Mouse (Mus musculus) layer of hippocampus, postnatal 14 days (tissue): Measurements from ENCODE around the gene Tbcb. TPM values are rescaled to one million over a fixed set of nuclear protein-coding genes. Genes with fewer than 3 reads are reported as not detected.
"Not testable (repeated sequence)": the region's sequence is repeated elsewhere in the genome, so short reads cannot be mapped to it uniquely, and the experiment has no call there.

Experiments used
- DNase-seq, 2 experiments: peaks; one replicate each; pipeline ENCODE4 v3.0.0; 2021 to 2022; ENCODE audit warnings: low spot score in 2 of 2, mixed read lengths in 1 of 2
- long read RNA-seq, 2 experiments: library from polyadenylated mRNA; stranded (forward); transcript quantifications; one replicate each; pipeline ENCODE4 v2.0.0; 2021
- total RNA-seq, 2 experiments: library from RNA; stranded (reverse); gene quantifications; 2 replicates each; pipeline ENCODE4 v1.2.3; 2021

The Tbcb gene
- 100 to 1,000 TPM; 135 to 139 TPM for total RNA-seq
- long read RNA-seq, experiment 1, transcript Tbcb-201 (6 exons, 1,416 nt) = major isoform, 50 of 56 reads
- long read RNA-seq, experiment 1, partial matches to known transcripts = 1 of 56 reads
- long read RNA-seq, experiment 1, other reads (novel, unspliced or antisense) = 4 of 56 reads
- long read RNA-seq, experiment 2, transcript Tbcb-201 (6 exons, 1,416 nt) = major isoform, 89 of 104 reads
- long read RNA-seq, experiment 2, partial matches to known transcripts = 9 of 104 reads
- long read RNA-seq, experiment 2, other reads (novel, unspliced or antisense) = 5 of 104 reads

- DNase-seq = peak; percentile 99
Observed at GRCm38 (mm10) chr7:30231669-30232454, at the start of gene Tbcb, which contains the start of gene Polr2i. Gene Tbcb, minus strand, starts transcription at chr7:30232272. Gene Polr2i, plus strand, starts transcription at chr7:30231948.

DNA sequence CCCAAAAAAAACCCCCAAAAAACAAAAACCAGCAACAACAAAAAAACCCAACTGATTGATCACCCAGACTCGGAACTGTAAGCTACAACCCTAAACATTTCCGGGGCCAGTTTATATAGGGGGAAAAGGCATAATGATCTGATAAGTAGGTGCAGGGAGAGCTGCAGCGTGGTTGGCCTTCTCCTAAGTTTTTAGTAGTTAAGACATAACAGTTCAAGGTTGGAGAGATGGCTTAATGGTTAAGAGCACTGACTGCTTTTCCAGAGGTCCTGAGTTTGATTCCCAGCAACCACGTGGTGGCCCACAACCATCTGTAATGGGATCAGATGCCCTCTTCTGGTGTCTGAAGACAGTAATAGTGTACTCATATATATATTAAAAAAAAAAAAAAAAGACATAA, 49.5 kb upstream of the Tbcb start:
- DNase-seq = no peak

DNA sequence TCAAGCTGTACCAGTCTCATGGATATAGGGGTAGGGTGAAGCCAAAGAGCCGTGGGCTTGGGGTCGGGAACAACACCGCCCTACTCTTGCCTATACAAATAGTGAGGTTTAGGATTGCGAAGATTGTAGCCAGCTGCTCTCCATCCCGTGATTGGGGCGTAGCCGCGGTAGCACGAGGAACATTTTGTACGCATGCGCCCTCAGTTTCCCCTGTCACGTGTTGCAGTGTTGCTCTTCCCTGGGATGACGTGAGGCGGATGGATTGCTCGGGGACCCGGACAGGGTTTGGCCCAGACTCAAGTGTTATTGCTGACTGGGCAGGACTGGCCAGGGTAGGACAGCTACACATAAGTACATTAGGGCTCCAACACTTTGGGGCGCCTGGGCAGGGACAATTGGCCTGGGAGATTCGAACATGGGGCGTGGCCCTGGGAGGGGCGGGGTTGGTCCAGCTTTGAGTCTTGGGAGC, 48.6 kb upstream of the Tbcb start:
- peak; percentile 86 to 91 for DNase-seq

DNA sequence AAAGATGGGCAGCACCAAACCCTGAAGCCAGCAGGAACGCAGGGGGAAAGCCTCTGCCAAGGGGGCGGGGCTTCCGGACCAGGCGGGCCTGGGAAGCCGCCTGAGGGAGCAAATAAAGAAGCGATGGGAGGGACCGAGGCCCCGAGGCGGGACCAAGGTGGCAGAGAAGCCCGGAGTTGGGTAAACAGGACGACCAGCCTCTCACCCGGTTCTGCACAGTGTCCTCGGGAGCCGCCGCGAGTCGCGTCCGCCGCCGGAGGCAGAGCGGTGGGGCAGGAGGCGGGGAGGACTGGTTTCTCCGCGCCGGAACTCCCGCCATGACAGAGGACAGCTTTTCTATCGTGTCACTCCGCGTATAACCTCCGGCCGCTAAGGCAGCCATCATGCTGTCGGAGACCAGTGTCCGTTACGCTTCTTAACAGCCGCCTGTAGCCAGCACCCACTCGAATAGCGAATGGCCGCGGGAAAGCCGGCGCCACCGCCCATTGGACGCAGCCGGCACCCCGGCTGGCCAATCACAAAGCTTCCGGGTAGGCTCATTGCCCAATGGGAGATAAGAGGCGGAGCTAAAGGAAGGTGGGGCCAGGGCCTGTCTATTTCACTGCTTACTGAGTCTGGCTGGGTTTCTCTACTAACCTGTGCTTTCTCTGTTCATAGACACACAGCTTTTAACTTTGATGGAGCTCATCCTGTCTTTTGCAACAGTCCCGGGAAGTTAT, 48.0 kb upstream of the Tbcb start, which contains the start of the genes Thap8 and Wdr62:
Gene Thap8, plus strand, starts transcription at position 144 of the 719 bp plus-strand sequence.
Gene Wdr62, minus strand, starts transcription at position 469 of the 719 bp plus-strand sequence.
- DNase-seq = peak; percentile 88 to 95

DNA sequence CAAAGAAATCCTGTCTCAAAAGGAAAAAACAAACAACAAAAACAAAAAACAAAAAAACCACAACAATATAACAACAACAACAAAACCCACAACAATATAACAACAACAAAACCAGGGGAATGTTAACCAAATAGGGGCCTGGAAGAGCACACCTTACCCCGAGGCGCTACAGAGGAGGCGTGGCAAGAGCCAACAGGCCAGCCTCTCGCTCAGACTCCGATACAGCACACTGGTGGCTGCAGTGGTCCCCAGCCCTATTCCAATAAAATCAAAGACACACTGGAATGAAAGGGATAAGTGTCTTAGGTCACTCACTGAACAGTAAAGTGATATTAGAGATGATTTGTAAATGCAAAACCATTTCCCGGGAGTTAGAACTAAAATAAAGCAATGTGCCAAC, 47.5 kb upstream of the Tbcb start:
- no peak for DNase-seq

GRCm38 (mm10) chr7:30278911-30279310, 46.8 kb upstream of the Tbcb start:
- DNase-seq = no peak

GRCm38 (mm10) chr7:30274383-30274782, 42.3 kb upstream of the Tbcb start:
- no peak for DNase-seq

- no peak for DNase-seq
Observed at GRCm38 (mm10) chr7:30269641-30270040, 37.6 kb upstream of the Tbcb start.

DNA sequence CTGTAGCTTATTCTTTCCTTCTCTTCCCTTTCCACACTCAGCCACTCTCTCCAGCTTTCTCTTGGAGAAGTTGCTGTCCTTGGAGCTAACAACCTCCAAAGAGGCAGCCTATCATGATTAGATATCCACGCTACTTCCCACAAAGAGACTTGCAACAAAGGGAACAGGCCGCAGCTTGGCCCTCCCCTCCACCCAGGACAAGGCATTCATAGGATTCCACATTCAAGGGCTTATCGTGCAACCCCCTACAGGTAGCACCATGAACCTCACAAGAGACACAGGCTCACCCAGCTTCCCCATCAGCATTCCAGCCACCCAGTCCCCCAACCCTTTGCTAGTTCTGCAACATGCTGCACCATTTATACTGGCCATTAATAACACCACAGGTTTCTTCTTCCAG, 34.7 kb upstream of the Tbcb start:
- no peak for DNase-seq

- DNase-seq = no peak
Observed at GRCm38 (mm10) chr7:30265935-30266334, 33.9 kb upstream of the Tbcb start.

DNA sequence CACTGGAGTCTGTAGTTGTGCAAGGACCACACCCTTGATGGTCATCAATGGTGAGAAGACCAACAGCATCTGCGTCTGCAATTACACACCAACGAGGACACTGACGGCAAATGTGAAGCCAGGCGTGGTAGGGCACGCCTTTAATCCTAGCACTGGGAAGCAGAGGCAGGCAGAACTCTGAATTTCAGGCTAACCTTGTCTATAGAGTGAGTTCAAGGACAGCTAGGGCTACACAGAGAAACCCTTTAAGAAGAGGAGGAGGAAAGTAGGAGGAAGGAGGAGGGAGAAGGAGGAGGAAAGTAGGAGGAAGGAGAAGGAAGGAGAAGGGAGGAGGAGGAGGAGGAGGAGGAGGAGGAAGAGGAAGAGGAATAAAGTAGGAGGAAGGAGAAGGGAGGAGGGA, 33.5 kb upstream of the Tbcb start:
- DNase-seq = no peak

- no peak for DNase-seq
Observed at GRCm38 (mm10) chr7:30265041-30265440, 33.0 kb upstream of the Tbcb start.

- no peak for DNase-seq
Observed at GRCm38 (mm10) chr7:30251956-30252954, 20.2 kb upstream of the Tbcb start.

- not testable (repeated sequence) for DNase-seq
Observed at GRCm38 (mm10) chr7:30237374-30237773, 5.3 kb upstream of the Tbcb start.

- no peak for DNase-seq
Observed at GRCm38 (mm10) chr7:30235625-30236024, 3.6 kb upstream of the Tbcb start, which contains the start of gene Ovol3. Gene Ovol3, minus strand, starts transcription at chr7:30235725.

- DNase-seq = no peak
Observed at GRCm38 (mm10) chr7:30235091-30235490, 3.0 kb upstream of the Tbcb start.

DNA sequence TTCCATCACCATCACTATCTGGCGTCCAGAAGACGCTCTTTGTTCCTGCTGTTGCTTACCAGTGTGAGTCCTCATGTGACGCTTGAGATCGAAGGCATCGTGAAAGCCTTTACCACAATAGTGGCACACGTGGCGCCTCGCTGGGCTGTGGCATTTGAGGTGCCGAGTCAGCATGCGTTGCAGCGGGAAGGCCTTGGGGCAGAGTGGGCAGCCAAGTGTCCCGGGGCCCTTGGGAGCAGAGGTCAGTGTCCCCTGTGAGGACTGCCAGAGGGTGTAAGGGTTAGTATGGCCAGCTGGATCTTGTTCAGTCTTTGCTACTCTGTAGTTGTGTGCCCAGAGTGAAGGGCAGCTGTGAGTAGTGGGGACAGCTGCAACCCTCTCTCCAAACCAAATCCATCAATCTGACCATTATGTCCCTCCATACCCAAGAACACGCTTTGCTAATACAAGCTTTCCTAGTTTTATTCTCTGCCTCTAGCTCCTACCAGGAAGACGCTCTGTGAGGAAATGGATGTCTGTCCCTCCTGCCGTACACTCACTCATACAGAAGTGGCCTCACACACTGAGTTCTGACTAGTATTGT, 2.3 kb upstream of the Tbcb start:
- no peak for DNase-seq

DNA sequence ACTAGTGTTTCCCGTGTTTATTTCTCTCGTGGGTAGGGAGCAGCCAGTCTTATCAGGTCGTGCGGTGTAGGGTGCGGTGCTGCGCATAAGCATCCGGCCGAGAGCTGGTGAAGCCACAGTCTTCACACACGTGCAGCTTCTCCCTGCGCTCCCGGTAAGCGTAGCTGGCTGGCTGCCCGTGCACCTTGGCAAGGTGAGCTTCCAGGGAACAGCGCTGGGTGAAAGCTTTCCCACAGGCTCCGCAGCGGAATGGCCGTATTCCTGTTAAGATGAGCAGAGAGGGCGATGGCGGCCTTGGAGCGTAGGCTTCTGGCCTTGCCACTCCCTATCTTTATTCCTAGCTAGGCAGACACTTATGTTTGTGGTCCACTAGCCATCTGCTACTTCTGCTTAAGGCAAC, 1.3 kb upstream of the Tbcb start:
- DNase-seq = peak in 1 of 2 experiments; percentile 17

DNA sequence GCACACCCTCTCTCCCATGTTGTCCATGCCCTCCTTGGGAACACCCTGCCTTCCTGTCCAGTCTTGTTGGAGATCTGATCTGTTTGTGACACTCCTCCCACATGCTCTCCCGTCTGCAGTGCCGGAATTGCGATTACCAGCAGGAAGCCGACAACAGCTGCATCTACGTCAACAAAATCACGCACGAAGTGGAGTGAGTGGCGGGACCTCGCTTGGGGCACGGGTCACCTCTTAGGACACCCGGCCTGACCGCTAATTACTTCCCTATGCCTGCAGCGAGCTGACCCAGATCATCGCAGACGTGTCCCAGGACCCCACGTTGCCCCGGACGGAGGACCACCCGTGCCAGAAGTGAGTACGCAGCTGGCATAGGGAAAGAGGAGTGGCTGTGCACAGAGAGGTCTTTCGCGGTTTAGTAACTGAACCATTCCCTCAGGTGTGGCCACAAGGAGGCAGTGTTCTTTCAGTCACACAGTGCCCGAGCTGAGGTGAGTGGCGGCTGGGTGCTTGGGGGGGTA, 618 bp upstream of the Tbcb start:
- peak; percentile 40 to 54 for DNase-seq

DNA sequence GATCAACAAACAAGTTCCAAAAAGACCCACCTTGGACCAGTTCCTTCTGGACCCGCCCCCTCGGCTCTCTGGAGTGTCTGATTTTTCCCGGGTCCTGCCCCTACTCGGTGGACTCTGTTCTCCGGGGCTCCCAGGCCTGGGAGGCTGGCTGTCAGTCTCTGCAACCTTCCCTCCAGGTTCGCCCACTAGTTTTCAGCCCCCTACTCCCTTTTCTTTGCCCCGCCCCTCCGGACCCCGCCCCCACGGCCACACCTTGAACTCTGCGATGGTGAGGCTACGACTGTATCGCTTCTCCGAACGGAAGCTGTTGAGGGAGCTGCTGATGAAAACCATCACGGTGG, 774 bp downstream of the Tbcb start:
- DNase-seq = peak in 1 of 2 experiments; percentile 29
